Mouse (Mus musculus) C2C12 (cell line): ENCODE measurements around the gene Olfr904.

Experiments
- CEBPB ChIP-seq: IDR thresholded peaks from one replicate; pipeline ENCODE4 v1.6.1; 2011; ENCODE audit warnings: low read depth, mild to moderate bottlenecking, control low read depth, moderate library complexity
- CTCF ChIP-seq: IDR thresholded peaks from one replicate; pipeline ENCODE4 v1.5.1; 2011; ENCODE audit not compliant: control insufficient read depth, insufficient read depth, insufficient read length
- FOSL1 ChIP-seq: IDR thresholded peaks from one replicate; pipeline ENCODE4 v1.8.0; 2011; ENCODE audit warnings: mild to moderate bottlenecking, low read length; ENCODE audit not compliant: poor library complexity, insufficient read depth, severe bottlenecking
- MAX ChIP-seq: IDR thresholded peaks from one replicate; pipeline ENCODE4 v1.6.1; 2011; ENCODE audit warnings: mild to moderate bottlenecking, control low read depth
- MYOD1 ChIP-seq: IDR thresholded peaks from one replicate; pipeline ENCODE4 v1.6.1; 2011; ENCODE audit warnings: low read depth; ENCODE audit not compliant: control insufficient read depth, insufficient read length
- MYOG ChIP-seq: IDR thresholded peaks from one replicate; pipeline ENCODE4 v1.6.1; 2011; ENCODE audit not compliant: control insufficient read depth, insufficient read length; ENCODE audit errors: extremely low read depth
- USF1 ChIP-seq: IDR thresholded peaks from one replicate; pipeline ENCODE4 v1.6.1; 2011; ENCODE audit warnings: low read depth, mild to moderate bottlenecking, control low read depth, moderate library complexity

- TF ChIP-seq CTCF (no peak), MYOD1 (no peak), MYOG (no peak), USF1 (no peak), MAX (no peak), FOSL1 (no peak), CEBPB (no peak)
Observed at GRCm38 (mm10) chr9:38470807-38471206, 7.9 kb downstream of the Olfr904 start, which contains the start of gene Olfr905.
